Mouse (Mus musculus): ENCODE measurements around the gene Copz1. TPM values are rescaled to one million over a fixed set of nuclear protein-coding genes. Genes with fewer than 3 reads are reported as not detected.

Gene Copz1
- polyA plus RNA-seq, 1 experiment from 2014 or later: 331 TPM

DNA sequence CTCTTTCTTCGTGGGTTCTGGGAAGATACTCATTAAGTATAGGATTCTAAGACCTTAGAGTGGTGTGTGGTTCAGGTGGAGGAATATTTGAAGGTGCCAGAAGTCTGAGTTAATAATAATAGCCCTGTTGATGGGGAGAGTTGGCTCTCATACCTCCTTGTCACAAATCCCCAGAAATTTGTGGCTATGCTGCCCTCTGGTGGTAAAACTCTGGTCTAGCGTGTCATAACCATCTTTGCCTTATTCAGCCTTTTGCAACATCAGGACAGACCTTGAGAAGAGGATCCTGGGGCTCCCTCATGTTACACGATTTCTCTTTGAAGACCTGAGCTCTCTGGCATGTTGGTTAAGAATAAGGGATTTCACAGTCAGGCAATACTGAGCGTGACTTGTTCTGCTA, 69.9 kb downstream of the Copz1 start:
- 15% methylated on average over 4 of the region's 4 CpGs for WGBS

DNA sequence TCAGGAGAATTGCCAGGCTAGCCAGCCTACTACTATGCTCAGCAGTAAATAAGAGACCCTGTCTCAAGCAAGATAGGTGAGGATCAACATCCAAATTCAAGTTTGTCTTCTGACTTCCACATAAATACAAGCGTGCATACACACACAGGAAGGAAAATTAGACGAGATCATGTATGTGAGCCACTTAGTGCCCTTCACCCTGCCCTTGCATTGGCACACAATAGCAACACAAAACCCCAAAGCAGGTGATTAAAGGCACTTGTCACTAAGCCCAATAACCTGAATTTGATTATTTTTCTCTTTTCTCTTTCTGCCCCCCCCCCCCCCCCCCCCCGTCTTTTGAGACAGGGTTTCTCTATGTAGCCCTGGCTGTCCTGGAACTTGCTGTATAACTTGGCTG, 70.5 kb downstream of the Copz1 start:
- DNase-seq (ENCODE audit: low spot score): no peak
- Histone ChIP-seq H3K36me3 (replicated peaks; ENCODE audit: control insufficient read depth, insufficient read depth, low read depth, low read length) (no peaks in the 10 kb centered on the region), H3K27me3 (ENCODE audit: control insufficient read depth, insufficient read depth, low read length) (peaks cover 7% of the 10 kb centered on the region; the same call in 1 of the 2 replicates)

More for the DNA sequence above, 69.9 kb downstream of the Copz1 start:
- no peak overlapping the region for H3K9ac ChIP-seq (replicated peaks; ENCODE audit: low read length)
- no peaks in the 10 kb centered on the region for H3K9me3 ChIP-seq (replicated peaks; ENCODE audit: control insufficient read depth, low read length)
- peaks cover 2% of the 10 kb centered on the region; the same call in 1 of the 2 replicates for H3K4me1 ChIP-seq (ENCODE audit: control insufficient read depth, insufficient read depth, low read length)
- DNase-seq (ENCODE audit: low spot score): peak; percentile 94
- no peaks in the 10 kb centered on the region for H3K36me3 ChIP-seq (replicated peaks; ENCODE audit: control insufficient read depth, insufficient read depth, low read depth, low read length)
- no peak overlapping the region for H3K4me3 ChIP-seq (ENCODE audit: low read depth, low read length)
- H3K27ac ChIP-seq (replicated peaks; ENCODE audit: low read depth, low read length): no peak overlapping the region
- peaks cover 7% of the 10 kb centered on the region; the same call in 1 of the 2 replicates for H3K27me3 ChIP-seq (ENCODE audit: control insufficient read depth, insufficient read depth, low read length)
- ATAC-seq (replicated peaks; ENCODE audit: insufficient number of reproducible peaks, low FRiP score, low TSS enrichment, low read depth): 0 out of 2 replicates have a peak, but pooled peaks have one; percentile 0
- H3K4me2 ChIP-seq (ENCODE audit: low read depth, low read length): no peak overlapping the region

DNA sequence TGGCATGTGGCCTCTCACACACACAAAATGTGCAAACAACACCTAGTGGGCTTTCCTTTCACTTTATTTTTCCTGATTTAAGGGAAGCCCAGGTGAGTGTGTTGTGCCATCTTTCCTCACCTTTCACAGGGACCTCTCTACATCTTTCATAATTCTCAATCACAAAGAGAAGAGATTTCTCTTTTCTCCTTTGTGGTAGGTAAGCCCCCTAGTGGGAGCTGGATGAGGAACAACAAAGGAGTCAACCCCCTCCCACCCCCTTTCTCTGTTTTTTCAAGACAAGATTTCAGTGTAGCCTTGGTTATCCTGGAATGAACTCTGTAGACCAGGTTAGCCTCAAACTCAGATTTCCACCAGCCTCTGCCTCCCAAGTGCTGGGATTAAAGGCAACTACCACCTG, 71.0 kb downstream of the Copz1 start:
- no peak overlapping the region for H3K4me2 ChIP-seq (ENCODE audit: low read depth, low read length)
- H3K4me1 ChIP-seq (ENCODE audit: control insufficient read depth, insufficient read depth, low read length): peaks cover 2% of the 10 kb centered on the region; the same call in 1 of the 2 replicates
- H3K9me3 ChIP-seq (replicated peaks; ENCODE audit: control insufficient read depth, low read length): no peaks in the 10 kb centered on the region
- no peak overlapping the region for H3K9ac ChIP-seq (replicated peaks; ENCODE audit: low read length)
- no peaks in the 10 kb centered on the region for H3K36me3 ChIP-seq (replicated peaks; ENCODE audit: control insufficient read depth, insufficient read depth, low read depth, low read length)
- H3K27me3 ChIP-seq (ENCODE audit: control insufficient read depth, insufficient read depth, low read length): peaks cover 7% of the 10 kb centered on the region; the same call in 1 of the 2 replicates
- ATAC-seq (replicated peaks; ENCODE audit: insufficient number of reproducible peaks, low FRiP score, low TSS enrichment, low read depth) (no peak), DNase-seq (ENCODE audit: low spot score) (no peak)
- H3K4me3 ChIP-seq (ENCODE audit: low read depth, low read length): no peak overlapping the region
- no peak overlapping the region for H3K27ac ChIP-seq (replicated peaks; ENCODE audit: low read depth, low read length)

More for the DNA sequence above, 70.5 kb downstream of the Copz1 start:
- Histone ChIP-seq H3K9me3 (replicated peaks; ENCODE audit: control insufficient read depth, low read length) (no peaks in the 10 kb centered on the region), H3K4me1 (ENCODE audit: control insufficient read depth, insufficient read depth, low read length) (peaks cover 2% of the 10 kb centered on the region; the same call in 1 of the 2 replicates), H3K4me3 (ENCODE audit: low read depth, low read length) (no peak overlapping the region), H3K9ac (replicated peaks; ENCODE audit: low read length) (no peak overlapping the region), H3K27ac (replicated peaks; ENCODE audit: low read depth, low read length) (no peak overlapping the region), H3K4me2 (ENCODE audit: low read depth, low read length) (no peak overlapping the region)
- no peak for ATAC-seq (replicated peaks; ENCODE audit: insufficient number of reproducible peaks, low FRiP score, low TSS enrichment, low read depth)
- WGBS: 84% methylated on average over 3 of the region's 3 CpGs

DNA sequence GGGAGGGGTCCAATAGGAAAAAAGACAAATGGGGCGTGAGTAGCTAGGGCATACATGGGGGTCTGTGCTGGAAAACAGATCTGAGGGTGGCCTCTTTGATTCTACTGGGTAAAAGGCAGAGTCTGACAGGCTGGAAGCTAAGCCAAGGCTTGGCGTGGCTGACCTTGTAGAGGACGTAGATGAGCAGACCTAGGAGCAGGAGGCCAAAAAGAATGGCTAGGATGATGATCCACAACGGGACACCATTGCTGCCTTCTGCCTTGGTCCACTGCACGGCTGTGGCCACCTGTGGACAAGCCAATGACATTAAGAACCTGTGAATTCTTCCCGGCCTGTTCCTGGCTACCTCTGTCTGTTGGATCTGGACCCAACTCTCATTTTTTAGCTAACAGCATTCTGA, 73.3 kb downstream of the Copz1 start:
- ATAC-seq (replicated peaks; ENCODE audit: insufficient number of reproducible peaks, low FRiP score, low TSS enrichment, low read depth) (no peak), DNase-seq (ENCODE audit: low spot score) (no peak)
- H3K36me3 ChIP-seq (replicated peaks; ENCODE audit: control insufficient read depth, insufficient read depth, low read depth, low read length): peaks cover 2% of the 10 kb centered on the region; the same call in 1 of the 2 replicates
- H3K27me3 ChIP-seq (ENCODE audit: control insufficient read depth, insufficient read depth, low read length): 0 out of 2 replicates have a peak, but pooled peaks cover 3% of the 10 kb centered on the region
- H3K4me2 ChIP-seq (ENCODE audit: low read depth, low read length): no peak overlapping the region
- H3K9me3 ChIP-seq (replicated peaks; ENCODE audit: control insufficient read depth, low read length): no peaks in the 10 kb centered on the region
- no peak overlapping the region for H3K27ac ChIP-seq (replicated peaks; ENCODE audit: low read depth, low read length)
- 0 out of 2 replicates have a peak, but pooled peaks cover 2% of the 10 kb centered on the region for H3K4me1 ChIP-seq (ENCODE audit: control insufficient read depth, insufficient read depth, low read length)
- H3K4me3 ChIP-seq (ENCODE audit: low read depth, low read length): no peak overlapping the region
- H3K9ac ChIP-seq (replicated peaks; ENCODE audit: low read length): no peak overlapping the region
- 86% methylated on average over 6 of the region's 6 CpGs for WGBS

DNA sequence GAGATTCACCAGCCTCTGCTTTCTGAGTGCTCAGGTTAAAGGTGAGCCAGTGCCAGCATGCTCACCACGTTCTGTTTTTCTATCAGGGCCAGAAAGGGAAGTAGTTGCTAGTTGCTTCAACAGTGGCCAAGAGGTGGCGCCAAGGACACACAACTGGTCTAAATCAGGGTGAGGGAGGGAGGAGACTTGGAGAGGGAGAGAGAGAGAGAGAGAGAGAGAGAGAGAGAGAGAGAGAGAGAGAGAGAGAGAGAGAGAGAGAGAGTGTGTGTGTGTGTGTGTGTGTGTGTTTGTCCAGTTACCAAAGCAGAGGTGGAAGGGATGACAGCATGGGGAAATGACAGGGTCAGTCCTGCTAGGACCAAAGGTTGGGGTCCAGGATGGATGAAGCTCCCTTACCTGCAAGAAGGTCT, 74.8 kb downstream of the Copz1 start:
- 0% methylated on average over 2 of the region's 2 CpGs for whole genome bisulfite sequencing
- 0 out of 2 replicates have a peak, but pooled peaks have one; percentile 5 for ATAC-seq (replicated peaks; ENCODE audit: insufficient number of reproducible peaks, low FRiP score, low TSS enrichment, low read depth)
- H3K9me3 ChIP-seq (replicated peaks; ENCODE audit: control insufficient read depth, low read length): no peaks in the 10 kb centered on the region

More for the DNA sequence above, 74.8 kb downstream of the Copz1 start:
- Histone ChIP-seq H3K27ac (replicated peaks; ENCODE audit: low read depth, low read length) (no peak overlapping the region), H3K4me3 (ENCODE audit: low read depth, low read length) (no peak overlapping the region), H3K4me2 (ENCODE audit: low read depth, low read length) (no peak overlapping the region), H3K27me3 (ENCODE audit: control insufficient read depth, insufficient read depth, low read length) (no peaks in the 10 kb centered on the region), H3K9ac (replicated peaks; ENCODE audit: low read length) (no peak overlapping the region), H3K36me3 (replicated peaks; ENCODE audit: control insufficient read depth, insufficient read depth, low read depth, low read length) (peaks cover 2% of the 10 kb centered on the region; the same call in 1 of the 2 replicates), H3K4me1 (ENCODE audit: control insufficient read depth, insufficient read depth, low read length) (no peaks in the 10 kb centered on the region)
- DNase-seq (ENCODE audit: low spot score): peak; percentile 77

MicroRNAs encoded within 50 kb of the gene (microRNA counts, 519-probe panel; counts per million panel counts)
- microRNA mmu-miR-148b: 4,179 counts per million, percentile 66 among the panel's probes with 10 or more counts

Small RNA genes within 50 kb of the gene (microRNA-seq; reads per million reads assigned to microRNA genes)
- gene Mir148b (ENCODE audit: borderline number of aligned reads): 375 reads per million, percentile 60 among the genes with 10 or more reads in this experiment

Other genes starting within 250 kb of the Copz1 start
- 17.8 and 20.5 TPM in 2 replicates for gene Smug1, start 105.6 kb upstream of the Copz1 start, polyA plus RNA-seq (2014; fragmentation: Nextera tagmentation; extraction: Ambion mirVana)
- 210 and 217 TPM in 2 replicates for gene Cbx5, start 32.9 kb upstream of the Copz1 start, polyA plus RNA-seq (2014; fragmentation: Nextera tagmentation; extraction: Ambion mirVana)
- gene Hnrnpa1, start 32.3 kb upstream of the Copz1 start, polyA plus RNA-seq (2014; fragmentation: Nextera tagmentation; extraction: Ambion mirVana): 1,361 and 1,483 TPM in 2 replicates
- gene Nfe2, start 14.3 kb upstream of the Copz1 start, polyA plus RNA-seq (2014; fragmentation: Nextera tagmentation; extraction: Ambion mirVana): 5.4 and 8.0 TPM in 2 replicates
- not detected in 2 replicates for gene Gpr84, start 37.9 kb downstream of the Copz1 start, polyA plus RNA-seq (2014; fragmentation: Nextera tagmentation; extraction: Ambion mirVana)
- 12.2 and 16.6 TPM in 2 replicates for gene Zfp385a, start 67.4 kb downstream of the Copz1 start, polyA plus RNA-seq (2014; fragmentation: Nextera tagmentation; extraction: Ambion mirVana)
- gene Itga5, start 94.0 kb downstream of the Copz1 start, polyA plus RNA-seq (2014; fragmentation: Nextera tagmentation; extraction: Ambion mirVana): 24.6 and 29.6 TPM in 2 replicates
- 0.32 TPM in 1 of 2 replicates, not detected in the other for gene Gtsf1, start 157.8 kb downstream of the Copz1 start, polyA plus RNA-seq (2014; fragmentation: Nextera tagmentation; extraction: Ambion mirVana)
- not detected in 2 replicates for gene Gtsf2, start 175.8 kb downstream of the Copz1 start, polyA plus RNA-seq (2014; fragmentation: Nextera tagmentation; extraction: Ambion mirVana)
- gene Nckap1l, start 181.1 kb downstream of the Copz1 start, polyA plus RNA-seq (2014; fragmentation: Nextera tagmentation; extraction: Ambion mirVana): 2.0 and 2.1 TPM in 2 replicates
- gene Pde1b, start 230.3 kb downstream of the Copz1 start, polyA plus RNA-seq (2014; fragmentation: Nextera tagmentation; extraction: Ambion mirVana): 6.6 and 8.4 TPM in 2 replicates

Data from embryonic facial prominence, embryonic 11.5 days (tissue).